Mouse (Mus musculus) bone marrow, adult 2 months (tissue): ENCODE data around the gene Rabl2.

ENCODE experiments used
- CTCF ChIP-seq: fragments of 200-500 bp; IDR thresholded peaks from 2 replicates; pipeline ENCODE4 v1.5.1; 2011; ENCODE audit warnings: low read length, control low read depth; ENCODE audit not compliant: control insufficient read depth, insufficient read depth
- POLR2A ChIP-seq: fragments of 200-500 bp; IDR thresholded peaks from 2 replicates; pipeline ENCODE4 v1.6.1; 2011; ENCODE audit warnings: low read depth, mild to moderate bottlenecking, control low read depth, low read length, borderline replicate concordance; ENCODE audit not compliant: control insufficient read depth

DNA sequence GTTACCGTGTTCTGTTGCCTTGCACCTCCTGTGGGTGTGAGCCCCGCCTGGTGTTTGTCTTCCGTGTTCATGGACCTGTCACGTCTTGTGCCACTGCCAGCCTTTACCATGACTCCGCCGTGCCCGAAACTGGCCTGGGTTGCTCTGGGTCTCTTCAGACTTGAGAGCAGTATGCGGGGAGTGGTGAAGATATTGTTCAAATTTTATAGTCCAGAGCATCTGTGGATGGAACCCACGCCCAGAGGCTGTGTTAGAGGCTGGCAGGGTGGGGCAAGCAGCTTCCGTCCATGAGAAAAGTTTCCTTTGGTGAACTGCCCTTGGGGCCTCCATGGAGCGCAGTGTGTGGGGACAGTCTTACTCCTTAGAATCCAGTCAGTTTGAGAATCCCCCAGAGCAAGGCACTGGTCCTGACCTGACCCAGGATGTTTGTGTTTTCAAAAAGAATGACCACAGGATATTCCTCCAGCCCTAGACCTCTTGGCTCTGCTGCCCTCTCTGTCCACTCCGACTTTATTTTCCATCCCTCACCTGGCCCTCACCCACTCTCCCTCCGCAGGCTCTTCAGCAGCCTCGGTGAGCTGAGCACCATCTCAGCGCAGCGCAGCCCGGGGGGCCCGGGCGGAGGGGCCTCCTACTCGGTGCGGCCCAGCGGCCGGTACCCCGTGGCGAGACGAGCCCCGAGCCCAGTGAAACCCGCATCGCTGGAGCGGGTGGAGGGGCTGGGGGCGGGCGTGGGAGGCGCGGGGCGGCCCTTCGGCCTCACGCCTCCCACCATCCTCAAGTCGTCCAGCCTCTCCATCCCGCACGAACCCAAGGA, 34.3 kb downstream of the Rabl2 start:
- TF ChIP-seq POLR2A (no peak), CTCF (no peak)
